Mouse (Mus musculus) E14TG2a.4 (cell line): ENCODE measurements at regions not wholly inside any gene's neighbourhood (a gene's known extent, or its start where the extent isn't known, plus 50 kb on each side); places are given as distances from the start of the nearest gene placed in this dataset.

Experiments used
- CTCF ChIP-seq: conservative IDR thresholded peaks from 2 replicates; pipeline ENCODE4 v1.5.1; 2014; ENCODE audit warnings: low read length
- NANOG ChIP-seq: IDR thresholded peaks from 2 replicates; pipeline ENCODE4 v1.6.1; 2014; ENCODE audit warnings: borderline replicate concordance, low read length, mixed read lengths

- TF ChIP-seq CTCF (no peak), NANOG (no peak)
Observed at GRCm38 (mm10) chr10:96685991-96686601, 69.3 kb downstream of the Btg1 start.
